In the genomic region with DNA sequence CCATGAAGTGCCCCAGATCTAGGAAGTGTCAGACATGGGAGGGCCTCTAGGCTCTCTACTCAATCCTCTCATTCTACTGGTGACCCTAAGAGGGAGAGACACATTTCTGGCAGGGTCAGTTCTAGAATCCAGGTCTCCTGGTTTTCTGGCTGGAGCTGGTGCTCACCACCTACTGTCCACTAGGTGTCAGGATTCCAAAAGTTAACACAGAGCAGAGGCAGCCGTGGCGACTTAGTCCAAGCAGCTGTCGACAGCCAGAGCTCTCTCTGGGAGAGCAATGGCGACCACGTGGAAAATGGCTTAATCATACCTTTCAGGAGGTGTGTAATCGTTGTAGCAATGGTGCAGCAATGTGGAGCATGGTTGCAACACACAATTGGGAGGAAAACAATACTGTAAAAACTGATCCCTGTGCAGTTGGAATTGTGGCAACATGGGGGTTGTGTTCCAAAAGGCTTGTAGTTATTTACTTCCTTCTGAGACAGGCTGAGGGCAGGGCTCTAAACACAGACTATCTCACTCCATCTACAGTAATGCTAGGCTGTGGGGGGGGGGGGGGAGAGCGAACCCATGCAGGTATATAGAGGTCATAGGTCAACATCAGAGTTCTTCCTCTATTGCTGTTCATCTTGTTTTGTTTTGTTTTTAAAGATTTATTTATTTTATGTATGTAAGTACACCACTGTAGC, we compare ENCODE assay signal across 1 mouse cellular context.
TF ChIP-seq lines count a peak whose summit lies in the region.

No protein-coding gene starts in this region.

TF ChIP-seq in CH12.LX, 34 proteins besides CTCF, POLR2A, EP300 and RAD21:
- TF ChIP-seq TCF12 (IDR thresholded peaks at IDR 0.05; ENCODE audit: low read depth, low read length), result no peak
- no peak for TF ChIP-seq NRF1 (IDR thresholded peaks at IDR 0.05; ENCODE audit: low read depth, low read length)
- TF ChIP-seq JUND (conservative IDR thresholded peaks at IDR 0.05; ENCODE audit: low read depth, low read length), result no peak
- no peak for TF ChIP-seq IRF4 (IDR thresholded peaks at IDR 0.05; ENCODE audit: low read depth, low read length)
- no peak for TF ChIP-seq E2F4 (IDR thresholded peaks at IDR 0.05; ENCODE audit: insufficient replicate concordance, low read depth, low read length)
- TF ChIP-seq SMC3 (IDR thresholded peaks at IDR 0.05; ENCODE audit: low read depth, low read length), result peak; percentile 85
- TF ChIP-seq POLR2AphosphoS2 (IDR thresholded peaks at IDR 0.05; ENCODE audit: low read depth, low read length), result no peak
- TF ChIP-seq MYC (IDR thresholded peaks at IDR 0.05; ENCODE audit: low read depth, low read length), result peak; percentile 75; the same call in 1 of the 2 replicates
- no peak for TF ChIP-seq USF1 (IDR thresholded peaks at IDR 0.05; ENCODE audit: low read depth, low read length)
- TF ChIP-seq ZNF384 (IDR thresholded peaks at IDR 0.05; ENCODE audit: low read depth, low read length), result no peak
- TF ChIP-seq TBP (conservative IDR thresholded peaks at IDR 0.05; ENCODE audit: low read depth, low read length), result no peak
- no peak for TF ChIP-seq MAFK (IDR thresholded peaks at IDR 0.05; ENCODE audit: insufficient replicate concordance, low read length)
- TF ChIP-seq MAX (IDR thresholded peaks at IDR 0.05; ENCODE audit: low read length), result peak; percentile 81
